In genomic region chr8:10178986-10179385, GRCm38 (mm10) we compare ENCODE assay signal across 17 mouse cellular contexts. TPM values are rescaled to one million over a fixed set of nuclear protein-coding genes. Genes with fewer than 3 reads are reported as not detected.
"Had no signal": no experiment of that assay in that cellular context is flagged by ENCODE, and none has a peak within 500 bp of the region (broad histone marks: within the 10 kb centered on the region; RNA-seq: fewer than 3 reads in every experiment).

No protein-coding gene starts in this region.

- H3K9ac ChIP-seq: neural tube, embryonic 13.5 days; neural tube, embryonic 15.5 days; stomach, embryonic 15.5 days had no signal

- H3K27ac ChIP-seq: neural tube, embryonic 13.5 days; neural tube, embryonic 15.5 days; stomach, embryonic 15.5 days; stomach, postnatal 0 days had no signal

- DNase-seq: retina, postnatal 1 day; right cerebral cortex, adult 18-20 months; right cerebral cortex, postnatal 14 days; right cerebral cortex, postnatal 25 days; right cerebral cortex, postnatal 4 days; spleen, adult 18-20 months; thymus, adult 18-20 months; thymus, adult 2 months; thymus, postnatal 14 days; thymus, postnatal 25 days; thymus, postnatal 36 days; thymus, postnatal 4 days had no signal

- H3K36me3 ChIP-seq: neural tube, embryonic 13.5 days; neural tube, embryonic 15.5 days; stomach, embryonic 15.5 days had no signal

- H3K27me3 ChIP-seq: neural tube, embryonic 13.5 days; neural tube, embryonic 15.5 days; stomach, embryonic 15.5 days had no signal

- H3K4me2 ChIP-seq: neural tube, embryonic 13.5 days; neural tube, embryonic 15.5 days; stomach, embryonic 15.5 days had no signal

- H3K4me3 ChIP-seq: neural tube, embryonic 13.5 days; neural tube, embryonic 15.5 days; stomach, embryonic 15.5 days had no signal

- H3K9me3 ChIP-seq: neural tube, embryonic 13.5 days; neural tube, embryonic 15.5 days; stomach, embryonic 15.5 days had no signal

RNA-seq across cellular contexts. Expression of gene Myo16, which starts 25.3 kb away (rescaled TPM):
- polyA plus RNA-seq: small intestine, adult 2 months had no signal
